In the genomic region with DNA sequence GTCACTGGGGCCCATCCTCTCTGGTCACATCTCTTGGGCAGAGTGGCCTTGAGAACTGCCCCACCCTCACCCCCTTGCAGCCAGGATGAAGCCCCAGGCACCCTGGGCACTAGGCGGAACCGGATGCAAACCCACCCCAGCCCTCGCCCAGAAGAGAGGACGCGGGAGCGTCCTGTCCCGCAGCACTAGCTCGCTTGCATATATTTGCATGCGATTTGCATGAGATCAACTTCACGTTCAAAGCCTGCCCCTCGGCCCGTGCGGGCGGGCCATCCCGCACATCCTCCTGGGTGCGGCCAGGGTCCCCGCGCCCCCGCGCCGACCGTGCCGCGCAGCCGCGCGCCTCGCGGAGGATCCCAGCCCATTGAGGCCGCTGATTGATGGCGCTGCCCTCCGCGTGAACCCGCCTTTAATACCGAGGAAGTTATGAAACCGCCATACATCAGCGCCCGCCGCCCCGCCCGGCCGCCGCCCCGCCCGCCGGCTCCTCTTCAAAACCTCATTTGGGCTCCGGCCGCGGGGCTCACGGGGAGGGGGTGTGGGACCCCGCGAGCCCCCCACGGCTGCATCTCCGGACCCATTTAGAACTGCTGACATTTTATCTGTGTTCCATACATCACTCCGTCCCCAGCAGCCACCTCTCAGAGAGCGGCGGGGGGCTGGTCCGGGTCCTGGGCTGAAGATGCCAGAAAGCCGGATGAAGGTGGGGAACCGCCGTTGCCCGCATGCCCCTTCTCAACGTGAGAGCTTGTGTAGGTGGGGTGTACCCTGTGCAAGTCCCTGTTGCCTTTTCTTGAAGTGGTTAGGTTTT, we compare ENCODE assay signal across 8 mouse cellular contexts. TPM values are rescaled to one million over a fixed set of nuclear protein-coding genes. Genes with fewer than 3 reads are reported as not detected.
A peak's percentile ranks its signal among the peaks of the same experiment; 100 is the strongest.
DNase-seq lines count a peak whose midpoint lies in the region; ATAC-seq and TF ChIP-seq lines count a peak whose summit lies in the region.

No protein-coding gene starts in this region.

- no peak for DNase-seq in heart, adult 8-10 months (ENCODE audit: low spot score)
- peak; percentile 67 for DNase-seq in hindbrain, embryonic 10.5 days (ENCODE audit: low spot score)
- DNase-seq in liver, embryonic 13.5 days: no peak
- DNase-seq in natural killer cell, adult 2 months (ENCODE audit: low spot score in 2 of 2): peak; percentile 30 to 51
- no peak for DNase-seq in layer of hippocampus, adult 8-10 months (ENCODE audit: low spot score in 2 of 2)
- no peak for DNase-seq in thymus, postnatal 0 days (ENCODE audit: low spot score)

- H3K4me2 ChIP-seq in heart, embryonic 13.5 days: peak overlapping the region; percentile 91
- H3K4me2 ChIP-seq in liver, embryonic 13.5 days: peak overlapping the region; percentile 72

- peak overlapping the region; percentile 60 for H3K4me3 ChIP-seq in heart, embryonic 13.5 days
- H3K4me3 ChIP-seq in bone marrow macrophage, adult 2 months (ENCODE audit: insufficient read depth, low read length): peak overlapping the region; percentile 62
- peak overlapping the region; percentile 58 for H3K4me3 ChIP-seq in hindbrain, embryonic 10.5 days
- H3K4me3 ChIP-seq in liver, embryonic 13.5 days (replicated peaks): peak overlapping the region; percentile 60

- H3K9me3 ChIP-seq in heart, embryonic 13.5 days: no peaks in the 10 kb centered on the region
- no peaks in the 10 kb centered on the region for H3K9me3 ChIP-seq in hindbrain, embryonic 10.5 days
- no peaks in the 10 kb centered on the region for H3K9me3 ChIP-seq in liver, embryonic 13.5 days (replicated peaks)

- no peak for TF ChIP-seq CTCF in bone marrow macrophage, adult 2 months (IDR thresholded peaks at IDR 0.05; ENCODE audit: low read depth, low read length)

- no peak for TF ChIP-seq POLR2A in bone marrow macrophage, adult 2 months (IDR thresholded peaks at IDR 0.05; ENCODE audit: borderline replicate concordance, low read depth, low read length)

- no peaks in the 10 kb centered on the region for H3K36me3 ChIP-seq in heart, embryonic 13.5 days
- no peaks in the 10 kb centered on the region for H3K36me3 ChIP-seq in hindbrain, embryonic 10.5 days
- H3K36me3 ChIP-seq in liver, embryonic 13.5 days: no peaks in the 10 kb centered on the region

- H3K9ac ChIP-seq in heart, embryonic 13.5 days: peak overlapping the region; percentile 69
- peak overlapping the region; percentile 26 for H3K9ac ChIP-seq in liver, embryonic 13.5 days

- ATAC-seq in heart, embryonic 13.5 days (ENCODE audit: extremely low read depth, insufficient number of reproducible peaks, low FRiP score, low TSS enrichment): no peak
- ATAC-seq in liver, embryonic 13.5 days (ENCODE audit: low read depth): no peak

- peaks cover 85% of the 10 kb centered on the region for H3K27me3 ChIP-seq in heart, embryonic 13.5 days (replicated peaks)
- H3K27me3 ChIP-seq in hindbrain, embryonic 10.5 days (ENCODE audit: insufficient read depth, poor library complexity, severe bottlenecking): peaks cover 99% of the 10 kb centered on the region
- peaks cover 83% of the 10 kb centered on the region for H3K27me3 ChIP-seq in liver, embryonic 13.5 days

- H3K27ac ChIP-seq in heart, embryonic 13.5 days (replicated peaks): no peak overlapping the region
- H3K27ac ChIP-seq in bone marrow macrophage, adult 2 months (ENCODE audit: insufficient read depth, low read depth, low read length): no peak overlapping the region
- H3K27ac ChIP-seq in hindbrain, embryonic 10.5 days: peak overlapping the region; percentile 76
- H3K27ac ChIP-seq in liver, embryonic 13.5 days: no peak overlapping the region

- WGBS in heart, embryonic 13.5 days: 2% methylated on average over 63 of the region's 63 CpGs
- 1% methylated on average over 63 of the region's 63 CpGs for WGBS in hindbrain, embryonic 10.5 days
- WGBS in liver, embryonic 13.5 days (ENCODE audit: insufficient replicate concordance): 2% methylated on average over 63 of the region's 63 CpGs

- peaks cover 24% of the 10 kb centered on the region for H3K4me1 ChIP-seq in heart, embryonic 13.5 days
- H3K4me1 ChIP-seq in bone marrow macrophage, adult 2 months (ENCODE audit: control insufficient read depth, insufficient read depth, low read length): peaks cover 5% of the 10 kb centered on the region; the same call in 1 of the 2 replicates
- peaks cover 59% of the 10 kb centered on the region for H3K4me1 ChIP-seq in hindbrain, embryonic 10.5 days (replicated peaks)
- peaks cover 43% of the 10 kb centered on the region for H3K4me1 ChIP-seq in liver, embryonic 13.5 days (replicated peaks)

RNA-seq across cellular contexts. Expression of a gene that starts 2.1 kb away (rescaled TPM):
- polyA plus RNA-seq in heart, embryonic 13.5 days (2015; fragmentation: Nextera tagmentation; extraction: Ambion mirVana): 15.8 and 16.2 TPM in 2 replicates
- 10 to 100 TPM; 10.4 to 16.8 (median 15.2) TPM for total RNA-seq in heart, adult 8-10 months (2022)
- polyA plus RNA-seq in bone marrow macrophage, adult 2 months (2012; ENCODE audit: insufficient read depth, insufficient read length, missing spikeins): 6.7 and 7.4 TPM in 2 replicates
- polyA plus RNA-seq in hindbrain, embryonic 10.5 days (2016; fragmentation: Nextera tagmentation; extraction: Ambion mirVana): 24.3 TPM in 2 replicates
- polyA plus RNA-seq in liver, embryonic 13.5 days (2015; fragmentation: Nextera tagmentation; extraction: Ambion mirVana): 5.0 and 6.4 TPM in 2 replicates
- 10 to 100 TPM; 13.2 to 21.6 (median 17.3) TPM for total RNA-seq in layer of hippocampus, adult 8-10 months (2022)
- 7.5 and 8.9 TPM in 2 replicates for polyA plus RNA-seq in thymus, postnatal 0 days (2015; fragmentation: Nextera tagmentation; extraction: Ambion mirVana)

Comparison
In these comparisons a context has a peak if more than half of its experiments do, and no peak if none do; other contexts are left out.
1. DNase-seq: peak in hindbrain, embryonic 10.5 days (single experiment) and natural killer cell, adult 2 months (2 of 2); none in heart, adult 8-10 months (single experiment), liver, embryonic 13.5 days (single experiment), layer of hippocampus, adult 8-10 months (0 of 2) and thymus, postnatal 0 days (single experiment).
2. Peak in every context shown above with its lines, with median percentiles within 50 percentile points of each other: H3K4me3 ChIP-seq.